Mouse (Mus musculus) bone marrow, adult 2 months (tissue): Measurements from ENCODE around the gene Tle2.

ENCODE experiments used
- CTCF ChIP-seq: fragments of 200-500 bp; IDR thresholded peaks from 2 replicates; pipeline ENCODE4 v1.5.1; 2011; ENCODE audit warnings: low read length, control low read depth; ENCODE audit not compliant: control insufficient read depth, insufficient read depth
- POLR2A ChIP-seq: fragments of 200-500 bp; IDR thresholded peaks from 2 replicates; pipeline ENCODE4 v1.6.1; 2011; ENCODE audit warnings: low read depth, mild to moderate bottlenecking, control low read depth, low read length, borderline replicate concordance; ENCODE audit not compliant: control insufficient read depth

DNA sequence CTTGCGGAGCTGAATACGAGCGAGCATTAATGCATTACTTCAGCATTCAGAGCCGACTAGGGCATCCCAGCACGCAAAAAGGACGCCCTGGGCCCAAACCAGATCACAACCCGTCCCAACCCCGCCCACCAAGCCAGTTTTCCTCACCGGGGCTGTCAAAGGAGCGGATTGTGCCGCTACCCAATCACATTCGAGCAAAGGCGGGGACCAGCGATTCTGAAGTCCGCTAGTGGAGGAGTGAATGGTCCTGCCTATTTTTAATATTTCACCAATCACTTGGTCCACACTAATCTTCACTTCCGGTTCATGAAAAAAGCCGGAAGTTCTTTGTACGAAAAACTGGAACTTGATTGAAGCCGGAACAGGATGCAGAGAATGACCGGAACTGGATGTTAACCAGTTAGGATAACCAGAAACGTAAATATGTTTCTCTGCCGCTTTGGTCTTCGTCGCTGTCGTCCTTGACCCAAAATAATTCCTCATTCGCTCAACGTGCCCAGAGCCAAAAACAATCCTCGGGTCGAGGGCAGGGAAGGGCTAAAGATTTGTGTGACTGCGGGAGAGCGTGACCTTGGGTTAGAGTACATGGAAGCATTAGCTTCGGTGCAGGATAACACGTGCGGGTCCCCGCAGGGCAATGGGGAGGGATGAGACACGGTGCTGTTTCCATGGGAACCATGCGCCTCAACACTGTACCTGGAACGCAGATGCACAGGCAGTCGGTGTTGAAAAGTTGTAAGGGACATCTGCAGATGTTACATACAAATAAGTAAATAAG lies 31.8 kb downstream of the Tle2 start, which contains the start of gene BC025920:
- TF ChIP-seq POLR2A, result peak; percentile 59
- no peak for TF ChIP-seq CTCF
